Mouse (Mus musculus) midbrain, embryonic 14.5 days (tissue): ENCODE data around the gene Ggt5. TPM values are rescaled to one million over a fixed set of nuclear protein-coding genes. Genes with fewer than 3 reads are reported as not detected.
A peak's percentile ranks its signal among the peaks of the same experiment; 100 is the strongest.

Source experiments
- ATAC-seq: fragments of 200-750 bp; cut with Nextera tagmentation; 2 replicates; pipeline ENCODE4 v1.8.0; 2017; ENCODE audit warnings: moderate number of reproducible peaks, moderate library complexity; ENCODE audit not compliant: low FRiP score, low TSS enrichment
- DNase-seq: peaks from one replicate; pipeline ENCODE4 v3.0.0-alpha.2; 2015
- H3K27ac ChIP-seq: fragments of 300-500 bp; sonication (generic); replicated peaks from 2 replicates; pipeline ENCODE4 v1.5.1; 2014; ENCODE audit warnings: mild to moderate bottlenecking, low read depth, low read length, moderate library complexity
- H3K27me3 ChIP-seq: fragments of 300-500 bp; sonication (generic); 2 replicates; pipeline ENCODE4 v1.6.1; 2014; ENCODE audit warnings: low read length, control low read depth, mixed read lengths; ENCODE audit not compliant: control insufficient read depth, insufficient read depth
- H3K36me3 ChIP-seq: fragments of 300-500 bp; sonication (generic); 2 replicates; pipeline ENCODE4 v1.6.1; 2014; ENCODE audit warnings: low read length, control low read depth; ENCODE audit not compliant: control insufficient read depth, insufficient read depth
- H3K4me1 ChIP-seq: fragments of 300-500 bp; sonication (generic); 2 replicates; pipeline ENCODE4 v1.6.1; 2014; ENCODE audit warnings: mild to moderate bottlenecking, antibody characterized with exemption, low read length, control low read depth; ENCODE audit not compliant: control insufficient read depth, insufficient read depth
- H3K4me2 ChIP-seq: fragments of 300-500 bp; sonication (generic); 2 replicates; pipeline ENCODE4 v1.6.1; 2014; ENCODE audit warnings: mild to moderate bottlenecking, low read length, moderate library complexity
- H3K4me3 ChIP-seq: fragments of 300-500 bp; sonication (generic); replicated peaks from 2 replicates; pipeline ENCODE4 v1.5.1; 2014; ENCODE audit warnings: low read depth, low read length
- H3K9ac ChIP-seq: fragments of 300-500 bp; sonication (generic); replicated peaks from 2 replicates; pipeline ENCODE4 v1.6.1; 2014; ENCODE audit warnings: mild to moderate bottlenecking, low read length, moderate library complexity
- H3K9me3 ChIP-seq: fragments of 300-500 bp; sonication (generic); 2 replicates; pipeline ENCODE4 v1.6.1; 2016; ENCODE audit warnings: low read length, control low read depth, mixed read lengths; ENCODE audit not compliant: control insufficient read depth
- WGBS: fragments of 180-500 bp; shearing (Covaris S2); extraction: QIAGEN DNeasy Blood & Tissue Kit; methylation state at CpG from one replicate; pipeline ENCODE4 v1.1.7; 2014; 5-methylcytosine and 5-hydroxymethylcytosine counted together
- polyA plus RNA-seq: library from polyadenylated mRNA; unstranded; fragments of >200 nt; fragmentation: Nextera tagmentation; extraction: Ambion mirVana; gene quantifications from 2 replicates; pipeline ENCODE4 v1.2.1, GENCODE M21; 2014

The Ggt5 gene
- polyA plus RNA-seq, 1 experiment from 2014 or later, result 1.9 TPM

DNA sequence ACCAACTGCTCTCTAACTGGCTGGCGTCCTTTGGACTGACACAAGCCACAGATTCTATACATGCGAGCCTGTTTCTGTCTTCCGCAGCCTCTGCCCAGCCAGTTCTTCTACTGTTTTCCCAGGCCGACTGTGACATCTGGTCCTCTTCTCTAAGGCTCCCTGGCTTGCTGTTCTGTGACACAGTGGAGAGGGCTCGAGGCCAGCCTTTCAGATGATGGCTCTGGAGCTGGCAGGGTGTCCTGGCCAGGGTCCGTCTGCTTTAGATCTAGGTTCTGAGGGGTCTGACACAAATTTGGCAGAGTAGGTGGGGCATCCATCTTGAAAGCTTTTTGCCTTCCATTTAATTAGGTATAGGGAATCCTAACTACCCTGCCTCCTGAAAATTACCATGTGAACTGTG, 72.2 kb downstream of the Ggt5 start:
- peaks cover 4% of the 10 kb centered on the region; the same call in 1 of the 2 replicates for H3K4me1 ChIP-seq
- no peaks in the 10 kb centered on the region for H3K27me3 ChIP-seq
- H3K27ac ChIP-seq, result no peak overlapping the region
- ATAC-seq (no peak), DNase-seq (peak; percentile 10)
- WGBS, result 92% methylated on average over 6 of the region's 6 CpGs
- H3K4me3 ChIP-seq, result no peak overlapping the region
- peaks cover 41% of the 10 kb centered on the region for H3K36me3 ChIP-seq
- H3K9ac ChIP-seq, result no peak overlapping the region
- H3K9me3 ChIP-seq, result no peaks in the 10 kb centered on the region
- no peak overlapping the region for H3K4me2 ChIP-seq

DNA sequence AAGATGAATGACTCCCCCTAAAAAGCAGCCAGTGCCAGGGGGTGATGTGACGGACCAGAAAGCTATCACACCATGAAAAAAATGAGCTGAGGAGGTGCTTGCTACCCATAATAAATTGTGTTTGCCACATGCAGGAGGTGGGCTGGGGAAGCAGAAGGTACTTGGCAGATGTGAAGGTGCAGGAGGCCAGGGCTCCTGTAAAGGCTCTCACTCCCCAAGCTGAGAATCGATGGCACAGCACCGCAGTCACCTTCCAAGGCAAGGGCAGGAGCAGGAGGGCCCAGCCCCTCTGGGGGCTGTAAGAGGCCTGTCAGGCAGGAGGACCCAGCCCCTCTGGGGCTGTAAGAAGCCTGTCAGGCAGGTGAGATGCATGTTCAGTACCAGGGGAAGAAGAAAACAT, 72.7 kb downstream of the Ggt5 start:
- Histone ChIP-seq H3K9me3 (no peaks in the 10 kb centered on the region), H3K9ac (no peak overlapping the region), H3K4me1 (peaks cover 9% of the 10 kb centered on the region), H3K4me2 (no peak overlapping the region), H3K4me3 (no peak overlapping the region), H3K27me3 (no peaks in the 10 kb centered on the region), H3K27ac (no peak overlapping the region), H3K36me3 (peaks cover 36% of the 10 kb centered on the region)
- 88% methylated on average over 3 of the region's 3 CpGs for WGBS
- no peak for ATAC-seq
- no peak for DNase-seq

DNA sequence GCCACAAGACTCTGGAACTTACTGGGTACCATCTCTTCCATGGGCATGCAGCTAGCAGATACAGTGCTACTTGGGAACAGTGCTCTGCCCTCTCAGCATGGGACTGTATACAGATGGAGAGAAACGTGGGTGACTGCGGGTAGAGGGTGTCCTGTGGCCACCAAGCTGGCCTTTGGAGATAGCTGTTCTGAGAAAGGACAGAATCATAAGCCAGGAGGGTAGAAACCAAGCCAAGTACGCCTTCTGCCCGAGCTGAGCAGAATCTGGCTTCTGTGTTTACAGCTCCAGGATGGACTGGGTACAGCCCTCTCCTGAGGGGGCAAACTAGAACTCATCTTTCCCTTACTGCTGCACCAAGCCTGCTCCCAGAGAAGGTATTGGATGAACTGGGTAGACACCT, 73.4 kb downstream of the Ggt5 start:
- no peak for DNase-seq
- WGBS, result 91% methylated on average over 4 of the region's 4 CpGs
- no peak overlapping the region for H3K9ac ChIP-seq
- H3K4me3 ChIP-seq, result no peak overlapping the region
- no peaks in the 10 kb centered on the region for H3K9me3 ChIP-seq
- H3K27me3 ChIP-seq, result no peaks in the 10 kb centered on the region
- no peak for ATAC-seq
- H3K27ac ChIP-seq, result no peak overlapping the region
- H3K36me3 ChIP-seq, result peaks cover 29% of the 10 kb centered on the region
- peaks cover 16% of the 10 kb centered on the region for H3K4me1 ChIP-seq
- no peak overlapping the region for H3K4me2 ChIP-seq

DNA sequence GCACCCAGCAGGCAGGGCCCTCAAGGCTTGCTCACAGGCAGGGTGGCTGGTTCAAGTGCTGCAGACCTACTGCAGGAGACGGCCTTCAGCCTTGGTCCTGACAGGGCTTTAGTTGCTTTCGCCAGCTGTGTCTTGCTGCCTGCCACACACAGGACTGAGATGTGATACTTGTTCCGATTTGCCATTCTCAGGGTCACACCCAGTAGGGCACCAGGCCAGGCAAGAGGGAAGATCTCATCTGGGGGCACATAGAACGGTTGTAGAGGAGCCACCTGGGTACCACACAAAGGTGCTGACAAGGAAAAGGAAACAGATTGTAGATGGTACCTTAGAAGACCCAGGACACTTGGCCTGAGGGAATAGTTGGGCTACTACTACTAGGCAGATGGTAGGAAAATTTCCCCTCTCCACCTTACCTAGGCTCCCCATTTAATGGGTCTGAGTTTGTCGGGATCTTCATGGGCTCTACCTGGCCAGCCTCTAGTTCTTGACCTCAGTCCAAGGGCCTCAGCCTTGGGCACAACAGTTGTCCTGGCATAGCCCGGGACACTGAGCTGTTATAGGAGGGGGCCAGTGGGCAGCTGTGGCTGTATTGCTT, 75.6 kb downstream of the Ggt5 start:
- no peaks in the 10 kb centered on the region for H3K9me3 ChIP-seq
- peaks cover 13% of the 10 kb centered on the region; the same call in 1 of the 2 replicates for H3K27me3 ChIP-seq
- H3K36me3 ChIP-seq, result peaks cover 23% of the 10 kb centered on the region
- WGBS, result 93% methylated on average over 6 of the region's 6 CpGs
- DNase-seq (no peak), ATAC-seq (no peak)
- no peak overlapping the region for H3K27ac ChIP-seq
- no peak overlapping the region for H3K4me3 ChIP-seq
- H3K4me2 ChIP-seq, result no peak overlapping the region
- H3K4me1 ChIP-seq, result peaks cover 23% of the 10 kb centered on the region
- no peak overlapping the region for H3K9ac ChIP-seq

DNA sequence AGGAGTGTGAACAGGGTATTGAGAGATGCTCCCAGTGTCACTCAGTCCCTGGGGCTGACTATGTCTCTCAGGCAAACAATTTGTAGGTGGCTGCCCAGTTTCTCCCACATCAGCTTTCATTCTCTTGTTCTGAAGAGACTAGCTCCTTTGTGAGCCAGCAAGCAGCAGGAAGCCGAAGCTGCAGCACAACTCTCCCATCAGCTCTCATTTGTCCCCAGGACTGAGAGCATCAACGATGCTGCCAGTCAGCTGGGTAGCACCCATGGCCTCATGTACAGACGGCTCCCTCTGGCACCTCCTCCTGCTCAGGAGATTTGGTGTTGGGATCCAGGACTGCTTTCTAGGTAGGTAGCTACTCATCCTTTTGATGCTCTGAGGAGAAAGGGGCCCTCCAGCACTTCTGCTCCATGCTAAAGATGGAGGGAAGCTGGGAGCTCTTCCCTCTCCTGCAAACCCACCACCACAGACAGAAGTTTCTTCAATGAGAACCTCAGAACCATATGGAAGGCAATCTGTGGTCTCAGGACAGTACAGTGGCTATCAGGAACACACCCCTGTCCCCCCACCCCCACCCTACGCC, 77.4 kb downstream of the Ggt5 start:
- WGBS, result 36% methylated on average over 4 of the region's 4 CpGs
- Histone ChIP-seq H3K4me1 (peaks cover 23% of the 10 kb centered on the region), H3K4me3 (peak overlapping the region; percentile 46), H3K9me3 (no peaks in the 10 kb centered on the region), H3K4me2 (peak overlapping the region; percentile 98), H3K27me3 (peaks cover 13% of the 10 kb centered on the region; the same call in 1 of the 2 replicates), H3K36me3 (peaks cover 23% of the 10 kb centered on the region), H3K27ac (peak overlapping the region; percentile 64; the same call in 1 of the 2 replicates), H3K9ac (peak overlapping the region; percentile 56; the same call in 1 of the 2 replicates)
- ATAC-seq (no peak), DNase-seq (peak; percentile 19)

Other genes with a start within 250 kb of the Ggt5 start
- gene Upb1, start 188.2 kb upstream of the Ggt5 start, polyA plus RNA-seq, result 0.11 TPM in 1 of 2 replicates, not detected in the other
- gene Snrpd3, start 71.8 kb upstream of the Ggt5 start, polyA plus RNA-seq, result 126 and 140 TPM in 2 replicates
- 22.4 and 31.5 TPM in 2 replicates for gene Gucd1, start 71.4 kb upstream of the Ggt5 start, polyA plus RNA-seq
- 30.4 and 32.9 TPM in 2 replicates for gene Lrrc75b, start 29.0 kb upstream of the Ggt5 start, polyA plus RNA-seq
- 2.3 and 2.6 TPM in 2 replicates for gene Ggt1, start 27.7 kb upstream of the Ggt5 start, polyA plus RNA-seq
- gene Susd2, start 54.7 kb downstream of the Ggt5 start, polyA plus RNA-seq, result 2.3 and 2.5 TPM in 2 replicates
- gene Cabin1, start 175.0 kb downstream of the Ggt5 start, polyA plus RNA-seq, result 47.2 and 54.5 TPM in 2 replicates
- 75.9 and 94.5 TPM in 2 replicates for gene Ddt, start 184.1 kb downstream of the Ggt5 start, polyA plus RNA-seq
- gene Gm20441, start 191.6 kb downstream of the Ggt5 start, polyA plus RNA-seq, result not detected in 2 replicates
- 0.23 and 1.1 TPM in 2 replicates for gene Gstt3, start 192.1 kb downstream of the Ggt5 start, polyA plus RNA-seq
- 9.8 and 12.4 TPM in 2 replicates for gene Gstt1, start 209.2 kb downstream of the Ggt5 start, polyA plus RNA-seq
- gene Gstt4, start 233.2 kb downstream of the Ggt5 start, polyA plus RNA-seq, result not detected in 2 replicates
- gene Gstt2, start 248.1 kb downstream of the Ggt5 start, polyA plus RNA-seq, result 3.8 and 4.3 TPM in 2 replicates